Mouse (Mus musculus) MEL (cell line): ENCODE results near the gene Abhd12. TPM values are rescaled to one million over a fixed set of nuclear protein-coding genes. Genes with fewer than 3 reads are reported as not detected.

Experiments used
- DNase-seq: peaks from one replicate; pipeline ENCODE4 v3.0.0; 2011; ENCODE audit warnings: low read depth, low spot score
- H3K27ac ChIP-seq: 2 replicates; pipeline ENCODE4 v1.5.1; 2012; ENCODE audit warnings: low read depth, mild to moderate bottlenecking, control low read depth, low read length, moderate library complexity; ENCODE audit not compliant: control insufficient read depth
- H3K27me3 ChIP-seq, 2 experiments: fragments of 150-350 bp in 1 of 2; sonication (generic) in 1 of 2; 2 replicates each; pipeline ENCODE4 v1.6.1; 2012; ENCODE audit warnings: low read length in 2 of 2, mild to moderate bottlenecking in 2 of 2, improper control_type of control experiment in 1 of 2, moderate library complexity in 1 of 2; ENCODE audit not compliant: insufficient read depth in 2 of 2, control insufficient read depth in 1 of 2
- H3K36me3 ChIP-seq, 2 experiments: 2 replicates each; pipeline ENCODE4 v1.6.1; 2012 to 2014; ENCODE audit warnings: low read length in 2 of 2, improper control_type of control experiment in 1 of 2, inconsistent platforms in 1 of 2, mild to moderate bottlenecking in 1 of 2; ENCODE audit not compliant: insufficient read depth in 2 of 2, control insufficient read depth in 1 of 2
- H3K4me1 ChIP-seq, 2 experiments: fragments of 150-350 bp in 1 of 2; sonication (generic) in 1 of 2; 2 replicates each; pipeline ENCODE4 v1.6.1; 2012; ENCODE audit warnings: low read length in 2 of 2, improper control_type of control experiment in 1 of 2, mild to moderate bottlenecking in 1 of 2; ENCODE audit not compliant: insufficient read depth in 2 of 2, control insufficient read depth in 1 of 2
- H3K4me3 ChIP-seq, 2 experiments: fragments of 150-350 bp in 1 of 2; sonication (generic) in 1 of 2; 2 replicates each; pipeline ENCODE4 v1.5.1; 2012; ENCODE audit warnings: low read depth in 2 of 2, low read length in 2 of 2, mild to moderate bottlenecking in 2 of 2, moderate library complexity in 2 of 2, control low read depth in 1 of 2, improper control_type of control experiment in 1 of 2; ENCODE audit not compliant: control insufficient read depth in 1 of 2, insufficient read depth in 1 of 2
- H3K79me2 ChIP-seq: 2 replicates; pipeline ENCODE4 v1.6.1; 2012; ENCODE audit warnings: mild to moderate bottlenecking, low read length, moderate library complexity; ENCODE audit not compliant: control insufficient read depth, poor library complexity, insufficient read depth
- H3K9ac ChIP-seq: 2 replicates; pipeline ENCODE4 v1.6.1; 2012; ENCODE audit warnings: low read depth, mild to moderate bottlenecking, control low read depth, low read length, moderate library complexity; ENCODE audit not compliant: control insufficient read depth, poor library complexity, severe bottlenecking
- H3K9me3 ChIP-seq: fragments of 150-350 bp; sonication (generic); replicated peaks from 2 replicates; pipeline ENCODE4 v1.6.1; 2012; ENCODE audit warnings: mild to moderate bottlenecking, low read length, improper control_type of control experiment, moderate library complexity; ENCODE audit not compliant: insufficient read depth
- ELF1 ChIP-seq: IDR thresholded peaks from 2 replicates; pipeline ENCODE4 v1.6.1; 2014; ENCODE audit warnings: low read depth, mild to moderate bottlenecking, inconsistent platforms, low read length, improper control_type of control experiment, moderate library complexity
- GABPA ChIP-seq: IDR thresholded peaks from 2 replicates; pipeline ENCODE4 v1.6.1; 2012; ENCODE audit warnings: low read depth, mild to moderate bottlenecking, inconsistent platforms, low read length, improper control_type of control experiment, moderate library complexity
- NRF1 ChIP-seq: IDR thresholded peaks from 2 replicates; pipeline ENCODE4 v1.6.1; 2014; ENCODE audit warnings: low read depth, mild to moderate bottlenecking, inconsistent platforms, low read length, improper control_type of control experiment, moderate library complexity; ENCODE audit not compliant: poor library complexity, insufficient read depth, severe bottlenecking
- USF1 ChIP-seq: IDR thresholded peaks from 2 replicates; pipeline ENCODE4 v1.6.1; 2014; ENCODE audit warnings: low read depth, mild to moderate bottlenecking, inconsistent platforms, low read length, improper control_type of control experiment, moderate library complexity
- USF2 ChIP-seq, 2 experiments: IDR thresholded peaks; 2 replicates each; pipeline ENCODE4 v1.6.1; 2011 to 2012; ENCODE audit warnings: improper control_type of control experiment in 2 of 2, low read length in 2 of 2, borderline replicate concordance in 1 of 2, inconsistent platforms in 1 of 2, low read depth in 1 of 2, mild to moderate bottlenecking in 1 of 2; ENCODE audit not compliant: insufficient read depth in 1 of 2
- ZC3H11A ChIP-seq: IDR thresholded peaks from 2 replicates; pipeline ENCODE4 v1.6.1; 2012; ENCODE audit warnings: low read depth, mild to moderate bottlenecking, inconsistent platforms, low read length, improper control_type of control experiment
- polyA plus RNA-seq, 2 experiments: library from polyadenylated mRNA; stranded (reverse) in 1 of 2; unstranded in 1 of 2; fragments of >175 nt in 1 of 2; fragments of >200 nt in 1 of 2; gene quantifications; 2 replicates each; pipeline versions ENCODE4 v1.2.1 to v1.2.4; 2012; ENCODE audit warnings: low replicate concordance in 2 of 2, low read depth in 1 of 2; ENCODE audit not compliant: insufficient read length in 2 of 2, insufficient read depth in 1 of 2, missing spikeins in 1 of 2
- total RNA-seq: library from RNA; depleted of rRNA; stranded (reverse); fragments of 300-350 nt; gene quantifications from 2 replicates; pipeline ENCODE4 v1.2.3, GENCODE M21; 2012; rRNA removed

The Abhd12 gene
- total and polyA plus RNA-seq, 3 experiments, result 23.7 to 29.4 TPM; not detected in 1

DNA sequence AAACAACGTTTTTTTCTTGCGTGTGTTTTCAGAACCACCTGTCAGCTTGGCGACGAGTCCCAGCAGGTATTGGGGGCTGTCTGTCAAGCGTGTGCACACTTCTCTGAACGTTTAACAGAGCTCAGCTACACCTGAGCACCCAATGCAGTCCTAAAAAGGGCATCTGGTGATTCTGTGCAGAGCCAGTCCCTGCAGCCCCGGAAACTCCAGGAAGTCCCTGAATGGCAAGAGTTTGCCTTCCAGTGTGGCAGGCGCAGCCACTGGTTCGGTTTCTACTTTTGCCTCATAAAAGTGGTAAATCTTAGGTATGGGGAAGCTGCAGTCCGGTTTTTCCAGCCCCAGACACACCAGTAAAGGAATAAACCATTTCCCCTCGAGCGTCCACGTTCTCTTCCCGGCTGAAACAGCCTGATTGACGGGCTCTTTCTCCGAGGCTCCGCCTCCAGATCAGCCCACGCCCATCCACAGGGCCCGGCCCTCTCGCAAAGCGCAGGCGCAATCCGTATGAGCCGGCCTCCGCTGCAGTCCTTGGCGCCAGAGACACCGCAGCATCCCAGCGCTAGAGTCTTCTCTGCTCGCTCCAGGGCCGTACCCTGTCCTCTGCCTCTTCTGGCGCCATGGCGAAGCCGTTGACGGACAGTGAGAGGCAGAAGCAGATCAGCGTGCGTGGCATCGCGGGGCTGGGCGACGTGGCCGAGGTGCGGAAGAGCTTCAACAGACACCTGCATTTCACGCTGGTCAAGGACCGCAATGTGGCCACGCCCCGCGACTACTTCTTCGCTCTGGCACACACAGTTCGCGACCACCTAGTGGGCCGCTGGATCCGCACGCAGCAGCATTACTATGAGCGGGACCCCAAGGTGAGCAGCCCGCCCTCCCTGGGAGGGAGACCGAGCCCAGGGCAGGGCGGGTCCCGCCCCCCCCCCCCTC, 118.0 kb downstream of the Abhd12 start, which contains the start of gene Pygb (continued):
- TF ChIP-seq USF2 (IDR thresholded peaks at IDR 0.05; ENCODE audit: borderline replicate concordance in 1 of 2, insufficient read depth in 1 of 2, low read depth in 1 of 2, low read length in 2 of 2) (no peak), GABPA (no peak)

DNA sequence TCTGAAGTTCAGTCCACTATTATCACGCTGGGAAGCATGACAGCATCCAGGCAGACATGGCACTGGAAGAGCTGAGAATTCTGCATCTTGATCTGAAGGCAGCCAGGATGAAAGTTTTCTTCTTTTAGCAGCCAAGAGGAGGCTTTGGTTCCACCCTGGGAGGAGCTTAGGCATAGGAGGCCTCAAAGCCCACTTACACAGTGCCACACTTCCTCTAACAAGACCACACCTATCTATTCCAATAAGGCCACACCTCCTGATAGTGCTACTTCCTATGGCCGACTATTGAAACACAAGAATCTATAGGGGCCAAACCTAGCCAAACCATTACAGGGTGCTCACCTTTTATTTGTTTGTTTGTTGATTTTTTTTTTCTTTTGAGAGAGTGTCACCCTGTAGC, 121.7 kb downstream of the Abhd12 start:
- H3K79me2 ChIP-seq, result peaks cover 3% of the 10 kb centered on the region; the same call in 1 of the 2 replicates
- no peak overlapping the region for H3K27ac ChIP-seq
- no peak overlapping the region for H3K4me3 ChIP-seq
- no peaks in the 10 kb centered on the region for H3K9me3 ChIP-seq
- TF ChIP-seq NRF1 (no peak), ZC3H11A (no peak), USF1 (no peak), ELF1 (peak; percentile 15; the same call in 1 of the 2 replicates)
- TF ChIP-seq, all 39 proteins: peak for 1
- Histone ChIP-seq H3K27me3 (no peaks in the 10 kb centered on the region), H3K9ac (no peak overlapping the region), H3K4me1 (peaks cover 3 to 13% of the 10 kb centered on the region in 2 experiments; a peak in 2 of 4 replicates), H3K36me3 (peaks cover 0 to 13% of the 10 kb centered on the region in 2 experiments; a peak in 2 of 4 replicates)
- peak; percentile 78 for DNase-seq

Other genes with a start within 250 kb of the Abhd12 start
- gene Acss1, start 236.2 kb downstream of the Abhd12 start, total RNA-seq, result 10.2 and 12.5 TPM in 2 replicates
- gene Acss1, start 236.2 kb downstream of the Abhd12 start, polyA plus RNA-seq, result 10 to 100 TPM in 1 of 2 experiments, not detected in 1; 22.6 TPM
- gene Vsx1, start 215.4 kb downstream of the Abhd12 start, total RNA-seq, result not detected in 2 replicates
- not detected for gene Vsx1, start 215.4 kb downstream of the Abhd12 start, polyA plus RNA-seq
- gene Entpd6, start 155.7 kb downstream of the Abhd12 start, total RNA-seq, result 34.3 and 48.2 TPM in 2 replicates
- gene Entpd6, start 155.7 kb downstream of the Abhd12 start, polyA plus RNA-seq, result 10 to 100 TPM in 1 of 2 experiments, not detected in 1; 47.9 TPM
- 19.0 and 21.0 TPM in 2 replicates for gene Pygb, start 118.0 kb downstream of the Abhd12 start, total RNA-seq
- 10 to 100 TPM in 1 of 2 experiments, not detected in 1; 26.5 TPM for gene Pygb, start 118.0 kb downstream of the Abhd12 start, polyA plus RNA-seq
- gene Gins1, start 659 bp upstream of the Abhd12 start, total RNA-seq, result 56.2 and 64.8 TPM in 2 replicates
- gene Gins1, start 659 bp upstream of the Abhd12 start, polyA plus RNA-seq, result 10 to 100 TPM in 1 of 2 experiments, not detected in 1; 68.7 TPM
- 9.8 and 11.6 TPM in 2 replicates for gene Ninl, start 134.6 kb upstream of the Abhd12 start, total RNA-seq
- gene Ninl, start 134.6 kb upstream of the Abhd12 start, polyA plus RNA-seq, result 10 to 100 TPM in 1 of 2 experiments, not detected in 1; 16.8 TPM
- gene Nanp, start 134.7 kb upstream of the Abhd12 start, total RNA-seq, result 24.7 and 25.4 TPM in 2 replicates
- gene Nanp, start 134.7 kb upstream of the Abhd12 start, polyA plus RNA-seq, result 10 to 100 TPM in 1 of 2 experiments, not detected in 1; 14.6 TPM
- not detected in 2 replicates for gene Gm14151, start 187.6 kb upstream of the Abhd12 start, total RNA-seq
- not detected for gene Gm14151, start 187.6 kb upstream of the Abhd12 start, polyA plus RNA-seq
- gene Gm14147, start 193.5 kb upstream of the Abhd12 start, total RNA-seq, result not detected in 2 replicates
- gene Gm14147, start 193.5 kb upstream of the Abhd12 start, polyA plus RNA-seq, result not detected